Mouse (Mus musculus): ENCODE results near the gene Mcub.

Gene Mcub

GRCm38 (mm10) chr3:129896591-129896990 is 73.4 kb downstream of the Mcub start:
- no peak for DNase-seq (ENCODE audit: low read depth, low spot score)

DNA sequence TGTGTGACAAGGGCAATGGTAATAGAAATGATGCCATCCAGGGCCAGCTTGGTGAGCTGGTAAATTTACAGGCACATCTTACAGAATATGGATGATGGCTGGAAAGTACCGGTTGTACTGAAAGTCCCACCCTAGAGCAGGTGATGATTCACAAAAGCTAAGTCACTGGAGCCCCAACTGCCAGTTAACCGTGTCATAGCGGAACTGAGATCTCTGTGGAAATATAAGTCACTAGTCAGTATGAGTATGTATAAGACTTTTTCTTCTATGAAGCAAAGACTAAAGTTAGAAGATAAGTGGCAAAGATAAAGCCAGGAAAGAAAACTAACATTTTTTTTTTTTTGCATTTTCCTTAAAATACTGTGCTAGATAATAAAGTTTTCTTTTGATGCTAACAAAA is 76.9 kb downstream of the Mcub start:
- no peak for DNase-seq (ENCODE audit: low read depth, low spot score)

- DNase-seq (ENCODE audit: low read depth, low spot score), result no peak
Observed at GRCm38 (mm10) chr3:129892003-129892402, 78.0 kb downstream of the Mcub start.

DNA sequence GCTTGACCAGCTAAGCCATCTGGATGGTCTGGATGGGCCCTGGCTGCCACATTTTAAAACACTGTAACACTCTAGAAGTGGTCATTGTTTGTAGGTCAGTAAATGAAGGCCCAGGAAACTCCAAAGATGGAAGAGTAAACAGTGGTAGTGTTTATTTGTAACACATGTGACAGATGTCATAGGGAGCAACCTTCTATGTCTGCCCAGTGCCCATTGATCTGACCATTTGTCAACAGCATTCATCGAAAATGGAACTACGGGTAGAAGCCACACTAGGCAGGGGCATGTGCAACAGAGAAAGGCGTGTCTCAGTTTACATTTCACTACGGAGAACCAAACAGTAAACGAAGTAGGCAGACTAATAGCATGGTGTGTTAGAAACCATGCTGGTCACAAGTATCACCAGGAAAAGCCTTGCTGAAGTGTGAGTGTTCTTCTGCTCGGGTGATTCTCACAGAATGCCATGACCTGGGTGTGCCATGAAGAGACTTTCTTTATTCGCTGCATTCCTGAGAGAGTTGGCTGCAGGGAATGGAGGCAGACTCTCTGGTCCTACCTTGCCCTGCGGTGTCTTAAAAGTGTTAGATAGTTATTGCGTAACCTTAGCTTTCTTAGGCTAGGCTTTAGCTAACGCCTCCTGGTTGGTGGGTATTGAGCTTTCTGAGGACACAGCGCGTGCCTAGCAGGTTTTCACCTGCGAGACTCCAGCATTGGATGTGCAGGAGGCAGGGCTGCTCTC is 82.1 kb downstream of the Mcub start:
- DNase-seq (ENCODE audit: low read depth, low spot score), result no peak

- DNase-seq (ENCODE audit: low read depth, low spot score), result no peak
Observed at GRCm38 (mm10) chr3:129886430-129886829, 83.6 kb downstream of the Mcub start.

DNA sequence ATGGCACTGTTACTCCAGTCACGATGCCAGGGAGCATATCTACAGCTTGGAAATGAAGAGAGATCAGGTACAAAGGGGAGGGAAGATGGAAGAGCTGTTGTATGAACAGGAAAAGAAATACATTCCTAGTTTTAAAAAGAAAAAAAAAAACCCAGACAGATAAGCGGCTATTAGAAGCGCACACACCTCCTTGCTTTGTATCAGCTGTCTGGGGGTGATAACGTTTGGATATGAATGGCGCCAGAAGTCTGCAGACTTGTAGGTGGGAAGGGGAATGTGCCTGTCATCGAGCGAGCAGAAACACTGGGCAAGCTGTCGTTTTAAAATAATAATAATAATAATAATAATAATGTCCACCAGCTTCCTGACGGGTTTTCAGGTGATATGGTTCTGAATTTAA is 84.4 kb downstream of the Mcub start:
- DNase-seq (ENCODE audit: low read depth, low spot score), result no peak

GRCm38 (mm10) chr3:129880925-129881593 is 88.9 kb downstream of the Mcub start:
- DNase-seq (ENCODE audit: low read depth, low spot score), result no peak

GRCm38 (mm10) chr3:129879913-129880312 is 90.1 kb downstream of the Mcub start:
- no peak for DNase-seq (ENCODE audit: low read depth, low spot score)

DNA sequence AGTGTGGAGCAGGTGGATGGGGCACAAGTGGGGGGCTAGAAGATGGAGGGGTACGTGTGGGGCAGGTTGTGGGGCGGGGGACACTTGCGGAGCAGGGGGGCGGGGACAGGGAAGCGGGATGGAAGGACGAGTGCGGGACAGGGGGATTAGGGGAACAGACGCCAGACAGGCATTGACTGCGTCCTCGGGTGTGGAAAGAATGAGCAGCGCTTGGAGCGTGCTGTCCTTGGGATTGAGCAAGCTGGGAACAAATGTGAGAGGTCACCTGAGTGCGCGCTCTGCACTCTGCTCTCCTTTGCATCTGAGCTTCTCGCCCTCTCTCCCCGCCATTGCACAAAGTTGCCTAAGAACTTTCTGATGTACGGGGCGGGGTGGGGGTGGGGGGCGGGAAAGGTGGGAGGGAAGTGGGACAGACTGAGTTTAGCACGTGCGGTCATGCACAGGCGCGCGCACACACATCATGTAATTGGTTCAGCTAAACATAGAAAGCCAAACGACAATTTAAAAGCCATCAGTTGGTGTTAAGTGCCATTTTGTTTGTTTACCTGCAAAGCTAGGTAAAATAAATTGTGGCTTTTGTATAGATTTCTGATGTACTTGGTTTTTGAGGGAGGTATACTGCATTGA is 90.8 kb downstream of the Mcub start:
- peak; percentile 34 for DNase-seq (ENCODE audit: low read depth, low spot score)

DNA sequence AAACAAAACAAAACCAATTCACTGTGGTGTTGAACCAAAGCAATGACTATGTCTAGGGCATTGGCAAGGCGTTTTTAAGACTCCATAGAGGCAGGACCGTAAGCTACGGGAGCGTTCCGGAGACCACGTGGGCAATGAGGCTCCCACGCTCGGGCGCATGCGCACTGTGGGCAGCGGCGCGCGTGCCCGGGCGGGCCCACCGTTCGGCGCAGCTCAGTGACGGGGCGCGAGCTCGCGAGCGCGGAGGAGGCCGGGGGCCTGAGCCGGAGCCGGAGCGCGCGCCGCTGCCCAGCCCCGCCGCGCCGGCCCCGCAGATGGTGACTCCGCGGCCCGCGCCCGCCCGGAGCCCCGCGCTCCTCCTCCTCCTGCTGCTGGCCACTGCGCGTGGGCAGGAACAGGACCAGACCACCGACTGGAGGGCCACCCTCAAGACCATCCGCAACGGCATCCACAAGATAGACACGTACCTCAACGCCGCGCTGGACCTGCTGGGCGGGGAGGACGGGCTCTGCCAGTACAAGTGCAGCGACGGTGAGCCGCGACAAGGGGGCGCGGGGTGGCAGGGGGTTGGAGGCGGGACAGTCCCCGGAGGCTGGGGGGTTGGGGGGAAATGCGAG is 91.5 kb downstream of the Mcub start, which contains the start of gene Pla2g12a:
Gene Pla2g12a, plus strand, starts transcription at position 202 of the 617 bp plus-strand sequence.
- peak; percentile 81 for DNase-seq (ENCODE audit: low read depth, low spot score)

DNA sequence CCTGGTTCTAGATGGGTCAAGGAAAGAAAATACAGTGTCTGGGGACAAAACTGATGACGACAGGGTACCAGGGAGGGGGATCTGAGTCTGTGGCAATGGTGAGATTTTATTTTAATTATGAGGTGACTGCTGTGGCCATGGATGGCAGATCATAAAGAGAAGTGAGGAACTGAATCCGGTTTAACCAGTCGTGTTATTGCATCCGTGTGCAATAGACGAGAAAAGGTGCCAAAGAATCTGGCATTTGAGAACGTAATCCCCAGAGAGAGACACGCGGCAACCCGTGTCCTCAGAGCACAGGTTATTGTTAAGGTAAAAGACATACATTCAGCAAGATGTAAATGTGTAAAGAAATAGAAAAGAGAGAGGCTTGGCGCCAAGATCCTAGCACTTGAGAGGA is 92.7 kb downstream of the Mcub start:
- DNase-seq (ENCODE audit: low read depth, low spot score), result no peak
